ENCODE assay signal across 9 mouse cellular contexts in genomic region chr14:32683251-32683838, GRCm38 (mm10). TPM values are rescaled to one million over a fixed set of nuclear protein-coding genes. Genes with fewer than 3 reads are reported as not detected.
DNase-seq lines count a peak whose midpoint lies in the region; ATAC-seq lines count a peak whose summit lies in the region.
"Had no signal": no experiment of that assay in that cellular context is flagged by ENCODE, and none has a peak within 500 bp of the region (broad histone marks: within the 10 kb centered on the region; RNA-seq: fewer than 3 reads in every experiment).

No protein-coding gene starts in this region.

- ATAC-seq in forebrain, embryonic 13.5 days, result 0 out of 2 replicates have a peak, but pooled peaks have one; percentile 31
- ATAC-seq in forebrain, embryonic 11.5 days (replicated peaks; ENCODE audit: low FRiP score), result no peak
- ATAC-seq in granulocyte monocyte progenitor cell, adult 5-6 weeks (replicated peaks; ENCODE audit: poor library complexity, severe bottlenecking), result peak; percentile 79
- ATAC-seq in kidney, embryonic 15.5 days (replicated peaks; ENCODE audit: low FRiP score), result no peak
- peak; percentile 19; the same call in 1 of the 2 replicates for ATAC-seq in neural tube, embryonic 13.5 days (ENCODE audit: low read depth)

- no peaks in the 10 kb centered on the region for H3K27me3 ChIP-seq in forebrain, embryonic 13.5 days
- no peaks in the 10 kb centered on the region for H3K27me3 ChIP-seq in forebrain, embryonic 11.5 days (ENCODE audit: control insufficient read depth, insufficient read depth, low read length)
- 0 out of 2 replicates have a peak, but pooled peaks cover 5% of the 10 kb centered on the region for H3K27me3 ChIP-seq in kidney, embryonic 15.5 days
- H3K27me3 ChIP-seq in neural tube, embryonic 13.5 days, result no peaks in the 10 kb centered on the region

- no peak for DNase-seq in forebrain, embryonic 11.5 days (ENCODE audit: low spot score)
- DNase-seq in urinary bladder, postnatal 14 days (ENCODE audit: low spot score), result peak; percentile 14
- DNase-seq in urinary bladder, postnatal 10 days (ENCODE audit: low spot score), result no peak
- DNase-seq in T-cell, adult 2 months (ENCODE audit: low spot score), result no peak

- H3K4me2 ChIP-seq in forebrain, embryonic 13.5 days, result no peak overlapping the region
- no peak overlapping the region for H3K4me2 ChIP-seq in forebrain, embryonic 11.5 days (ENCODE audit: low read depth, low read length, severe bottlenecking)
- peak overlapping the region; percentile 8; the same call in 1 of the 2 replicates for H3K4me2 ChIP-seq in kidney, embryonic 15.5 days
- no peak overlapping the region for H3K4me2 ChIP-seq in neural tube, embryonic 13.5 days

- H3K9ac ChIP-seq in forebrain, embryonic 13.5 days, result no peak overlapping the region
- no peak overlapping the region for H3K9ac ChIP-seq in forebrain, embryonic 11.5 days (ENCODE audit: low read length)
- H3K9ac ChIP-seq in kidney, embryonic 15.5 days, result no peak overlapping the region
- H3K9ac ChIP-seq in neural tube, embryonic 13.5 days, result no peak overlapping the region
- H3K9ac ChIP-seq: liver, embryonic 14.5 days had no signal

- H3K27ac ChIP-seq in forebrain, embryonic 13.5 days, result no peak overlapping the region
- no peak overlapping the region for H3K27ac ChIP-seq in forebrain, embryonic 11.5 days (ENCODE audit: low read depth, low read length)
- H3K27ac ChIP-seq in kidney, embryonic 15.5 days, result no peak overlapping the region
- H3K27ac ChIP-seq in neural tube, embryonic 13.5 days (replicated peaks), result no peak overlapping the region; the same call in 1 of the 2 replicates
- H3K27ac ChIP-seq: liver, embryonic 14.5 days had no signal

- peaks cover 24% of the 10 kb centered on the region for H3K4me1 ChIP-seq in forebrain, embryonic 13.5 days
- H3K4me1 ChIP-seq in forebrain, embryonic 11.5 days (replicated peaks; ENCODE audit: control insufficient read depth, insufficient read depth, low read length), result 0 out of 2 replicates have a peak, but pooled peaks cover 3% of the 10 kb centered on the region
- H3K4me1 ChIP-seq in kidney, embryonic 15.5 days, result peaks cover 29% of the 10 kb centered on the region
- H3K4me1 ChIP-seq in neural tube, embryonic 13.5 days (replicated peaks), result peaks cover 27% of the 10 kb centered on the region

- 74% methylated on average over 19 of the region's 19 CpGs for WGBS in forebrain, embryonic 13.5 days
- WGBS in forebrain, embryonic 11.5 days, result 62% methylated on average over 19 of the region's 19 CpGs
- WGBS in kidney, embryonic 15.5 days, result 31% methylated on average over 19 of the region's 19 CpGs
- WGBS in neural tube, embryonic 13.5 days, result 60% methylated on average over 19 of the region's 19 CpGs

- no peak overlapping the region for H3K4me3 ChIP-seq in forebrain, embryonic 13.5 days
- no peak overlapping the region for H3K4me3 ChIP-seq in forebrain, embryonic 11.5 days (ENCODE audit: low read depth, low read length)
- H3K4me3 ChIP-seq in kidney, embryonic 15.5 days (replicated peaks), result no peak overlapping the region
- H3K4me3 ChIP-seq in neural tube, embryonic 13.5 days, result no peak overlapping the region

- no peaks in the 10 kb centered on the region for H3K36me3 ChIP-seq in forebrain, embryonic 13.5 days (ENCODE audit: poor library complexity, severe bottlenecking)
- no peaks in the 10 kb centered on the region for H3K36me3 ChIP-seq in forebrain, embryonic 11.5 days (ENCODE audit: control insufficient read depth, insufficient read depth, low read length)
- H3K36me3 ChIP-seq in kidney, embryonic 15.5 days, result no peaks in the 10 kb centered on the region
- no peaks in the 10 kb centered on the region for H3K36me3 ChIP-seq in neural tube, embryonic 13.5 days

- no peaks in the 10 kb centered on the region for H3K9me3 ChIP-seq in forebrain, embryonic 13.5 days (replicated peaks)
- H3K9me3 ChIP-seq in forebrain, embryonic 11.5 days (ENCODE audit: control insufficient read depth, low read length), result no peaks in the 10 kb centered on the region
- no peaks in the 10 kb centered on the region for H3K9me3 ChIP-seq in kidney, embryonic 15.5 days (replicated peaks)
- H3K9me3 ChIP-seq in neural tube, embryonic 13.5 days, result no peaks in the 10 kb centered on the region

RNA-seq across cellular contexts. Expression of gene 3425401B19Rik, which starts 1.7 kb away (rescaled TPM):
- polyA plus RNA-seq in forebrain, embryonic 13.5 days (2015; fragmentation: Nextera tagmentation; extraction: Ambion mirVana), result not detected in 2 replicates
- not detected in 2 replicates for polyA plus RNA-seq in forebrain, embryonic 11.5 days (2014; fragmentation: Nextera tagmentation; extraction: Ambion mirVana)
- not detected in 2 replicates for total RNA-seq in granulocyte monocyte progenitor cell, adult 5-6 weeks (2014; fragmentation: Nextera tagmentation)
- total RNA-seq in granulocyte monocyte progenitor cell, adult 5-6 weeks (2017), result not detected in 2 replicates
- 0.14 and 0.31 TPM in 2 replicates for polyA plus RNA-seq in kidney, embryonic 15.5 days (2015; fragmentation: Nextera tagmentation; extraction: Ambion mirVana)
- 0.15 and 0.40 TPM in 2 replicates for polyA plus RNA-seq in neural tube, embryonic 13.5 days (2015; fragmentation: Nextera tagmentation; extraction: Ambion mirVana)
- polyA plus RNA-seq: liver, embryonic 14.5 days had no signal

Comparison
In these comparisons a context has a peak if more than half of its experiments do, and no peak if none do; other contexts are left out.
1. ATAC-seq: peak in forebrain, embryonic 13.5 days (single experiment), granulocyte monocyte progenitor cell, adult 5-6 weeks (single experiment) and neural tube, embryonic 13.5 days (single experiment); none in forebrain, embryonic 11.5 days (single experiment) and kidney, embryonic 15.5 days (single experiment).